12 mouse cellular contexts compared by ENCODE assay signal in the genomic region with DNA sequence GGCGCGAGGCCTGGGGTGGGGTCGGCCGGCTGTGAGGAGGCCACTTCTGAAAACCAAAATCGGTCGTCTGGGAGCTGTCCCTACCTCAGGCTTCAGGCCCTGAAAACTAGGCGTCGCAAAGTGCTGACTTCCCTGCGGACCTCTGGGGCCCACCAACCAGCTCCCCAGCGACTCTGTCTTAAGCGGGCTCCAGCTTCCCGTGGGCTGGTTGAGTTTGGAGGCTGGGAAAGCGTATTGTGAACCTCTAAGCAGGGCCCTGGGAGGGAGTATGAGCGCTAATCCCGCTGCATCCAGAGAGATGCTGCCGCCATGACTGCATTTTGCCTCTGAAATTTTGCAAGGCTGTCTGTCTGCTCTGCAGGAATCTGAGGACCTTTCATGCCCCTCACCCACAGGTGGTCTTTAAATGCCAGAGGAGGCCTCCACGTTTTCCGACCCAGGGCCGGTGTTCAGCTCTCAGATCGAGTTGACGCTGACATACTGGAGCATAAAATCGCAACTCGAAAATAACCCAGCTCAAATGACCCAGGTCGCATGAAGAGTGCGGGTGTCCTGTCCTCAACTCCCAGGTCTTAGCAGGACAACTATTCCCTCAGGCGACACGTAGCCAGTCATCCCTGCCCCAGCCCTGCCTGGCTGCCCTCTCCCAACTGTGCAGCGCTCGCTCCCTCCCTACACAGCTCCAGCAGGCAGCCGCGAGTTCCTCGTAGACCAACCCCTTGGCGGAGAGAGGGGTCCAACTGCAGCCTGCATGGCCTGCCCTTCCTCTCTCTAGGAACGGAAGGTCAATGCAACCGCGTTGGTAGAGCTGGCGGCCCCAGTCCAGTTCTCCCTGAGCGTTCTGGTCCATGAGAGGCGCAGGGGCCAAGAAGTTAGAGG. TPM values are rescaled to one million over a fixed set of nuclear protein-coding genes. Genes with fewer than 3 reads are reported as not detected.
DNase-seq lines count a peak whose midpoint lies in the region; ATAC-seq and TF ChIP-seq lines count a peak whose summit lies in the region.
"Had no signal": no experiment of that assay in that cellular context is flagged by ENCODE, and none has a peak within 500 bp of the region (broad histone marks: within the 10 kb centered on the region; RNA-seq: fewer than 3 reads in every experiment).

No protein-coding gene starts in this region.

- no peak for ATAC-seq in cerebellum, adult (ENCODE audit: insufficient number of reproducible peaks, low FRiP score, low TSS enrichment)
- ATAC-seq in midbrain, embryonic 11.5 days (ENCODE audit: low FRiP score): no peak
- ATAC-seq in midbrain, embryonic 15.5 days (replicated peaks): no peak
- ATAC-seq in hindbrain, embryonic 14.5 days (ENCODE audit: low FRiP score): no peak
- ATAC-seq in neural tube, embryonic 15.5 days (ENCODE audit: low FRiP score): no peak
- no peak for ATAC-seq in liver, postnatal 0 days

- H3K4me1 ChIP-seq in midbrain, embryonic 11.5 days (ENCODE audit: control insufficient read depth, insufficient read depth, low read length): peaks cover 26% of the 10 kb centered on the region
- peaks cover 47% of the 10 kb centered on the region for H3K4me1 ChIP-seq in midbrain, embryonic 15.5 days
- peaks cover 7% of the 10 kb centered on the region; the same call in 1 of the 2 replicates for H3K4me1 ChIP-seq in hindbrain, embryonic 14.5 days (replicated peaks; ENCODE audit: control insufficient read depth, insufficient read depth, low read length)
- peaks cover 46% of the 10 kb centered on the region for H3K4me1 ChIP-seq in neural tube, embryonic 15.5 days
- peaks cover 3% of the 10 kb centered on the region; the same call in 1 of the 2 replicates for H3K4me1 ChIP-seq in liver, postnatal 0 days (ENCODE audit: insufficient read depth)

- no peak overlapping the region for H3K4me2 ChIP-seq in midbrain, embryonic 11.5 days
- H3K4me2 ChIP-seq in midbrain, embryonic 15.5 days: no peak overlapping the region
- H3K4me2 ChIP-seq in hindbrain, embryonic 14.5 days (replicated peaks): peak overlapping the region; percentile 40; the same call in 1 of the 2 replicates
- H3K4me2 ChIP-seq in neural tube, embryonic 15.5 days: no peak overlapping the region
- no peak overlapping the region for H3K4me2 ChIP-seq in liver, postnatal 0 days (ENCODE audit: low read depth, low read length)

- H3K9ac ChIP-seq in midbrain, embryonic 11.5 days (ENCODE audit: low read length): no peak overlapping the region
- H3K9ac ChIP-seq in midbrain, embryonic 15.5 days: no peak overlapping the region
- peak overlapping the region; percentile 24; the same call in 1 of the 2 replicates for H3K9ac ChIP-seq in hindbrain, embryonic 14.5 days
- no peak overlapping the region for H3K9ac ChIP-seq in neural tube, embryonic 15.5 days (replicated peaks)
- H3K9ac ChIP-seq in liver, postnatal 0 days (replicated peaks): no peak overlapping the region
- H3K9ac ChIP-seq: liver, embryonic 13.5 days had no signal

- H3K4me3 ChIP-seq in midbrain, embryonic 11.5 days (ENCODE audit: low read depth, low read length): 0 out of 2 replicates have a peak overlapping the region, but pooled peaks have one; percentile 1
- H3K4me3 ChIP-seq in midbrain, embryonic 15.5 days: no peak overlapping the region
- peak overlapping the region; percentile 26 for H3K4me3 ChIP-seq in hindbrain, embryonic 14.5 days (replicated peaks; ENCODE audit: low read length)
- H3K4me3 ChIP-seq in neural tube, embryonic 15.5 days (replicated peaks): peak overlapping the region; percentile 29; the same call in 1 of the 2 replicates
- no peak overlapping the region for H3K4me3 ChIP-seq in liver, postnatal 0 days (ENCODE audit: low read depth, low read length)

- H3K9me3 ChIP-seq in midbrain, embryonic 11.5 days (ENCODE audit: control insufficient read depth, low read length): no peaks in the 10 kb centered on the region
- no peaks in the 10 kb centered on the region for H3K9me3 ChIP-seq in midbrain, embryonic 15.5 days
- no peaks in the 10 kb centered on the region for H3K9me3 ChIP-seq in hindbrain, embryonic 14.5 days (ENCODE audit: control insufficient read depth, low read length)
- no peaks in the 10 kb centered on the region for H3K9me3 ChIP-seq in neural tube, embryonic 15.5 days (replicated peaks)
- H3K9me3 ChIP-seq in liver, postnatal 0 days (ENCODE audit: low read length): no peaks in the 10 kb centered on the region
- H3K9me3 ChIP-seq: liver, embryonic 13.5 days had no signal

- no peak for TF ChIP-seq EP300 in liver, postnatal 0 days (IDR thresholded peaks at IDR 0.05; ENCODE audit: low read depth)

- no peaks in the 10 kb centered on the region for H3K36me3 ChIP-seq in midbrain, embryonic 11.5 days (ENCODE audit: control insufficient read depth, insufficient read depth, low read length)
- H3K36me3 ChIP-seq in midbrain, embryonic 15.5 days (replicated peaks): no peaks in the 10 kb centered on the region
- no peaks in the 10 kb centered on the region for H3K36me3 ChIP-seq in hindbrain, embryonic 14.5 days (replicated peaks; ENCODE audit: control insufficient read depth, insufficient read depth)
- H3K36me3 ChIP-seq in neural tube, embryonic 15.5 days: no peaks in the 10 kb centered on the region
- H3K36me3 ChIP-seq in liver, postnatal 0 days (replicated peaks; ENCODE audit: insufficient read depth, low read length): no peaks in the 10 kb centered on the region
- H3K36me3 ChIP-seq: liver, embryonic 13.5 days had no signal

- DNase-seq in cerebellum, postnatal 10 days: peak; percentile 22 to 45
- peak; percentile 94 for DNase-seq in midbrain, embryonic 11.5 days (ENCODE audit: low spot score, missing footprints)
- DNase-seq in hindbrain, embryonic 14.5 days (ENCODE audit: low spot score): no peak
- no peak for DNase-seq in liver, postnatal 0 days
- DNase-seq in kidney, adult 9 months: no peak
- DNase-seq: adrenal gland, postnatal 10 days; kidney, adult 18-20 months; liver, embryonic 13.5 days had no signal

- no peak overlapping the region for H3K27ac ChIP-seq in midbrain, embryonic 11.5 days (ENCODE audit: low read depth, low read length)
- no peak overlapping the region for H3K27ac ChIP-seq in midbrain, embryonic 15.5 days
- no peak overlapping the region for H3K27ac ChIP-seq in hindbrain, embryonic 14.5 days
- H3K27ac ChIP-seq in neural tube, embryonic 15.5 days (replicated peaks): no peak overlapping the region
- no peak overlapping the region for H3K27ac ChIP-seq in liver, postnatal 0 days (ENCODE audit: low read depth)
- H3K27ac ChIP-seq: liver, embryonic 13.5 days had no signal

- TF ChIP-seq CTCF in liver, postnatal 0 days (IDR thresholded peaks at IDR 0.05; ENCODE audit: low read depth): no peak

- H3K27me3 ChIP-seq in midbrain, embryonic 11.5 days (ENCODE audit: control insufficient read depth, insufficient read depth, low read length): peaks cover 99% of the 10 kb centered on the region
- peaks cover 94% of the 10 kb centered on the region for H3K27me3 ChIP-seq in midbrain, embryonic 15.5 days (replicated peaks)
- H3K27me3 ChIP-seq in hindbrain, embryonic 14.5 days (ENCODE audit: control insufficient read depth, insufficient read depth, low read length): peaks cover 97% of the 10 kb centered on the region
- peaks cover 97% of the 10 kb centered on the region for H3K27me3 ChIP-seq in neural tube, embryonic 15.5 days (replicated peaks)
- H3K27me3 ChIP-seq in liver, postnatal 0 days (ENCODE audit: insufficient read depth, low read length): peaks cover 92% of the 10 kb centered on the region

- under 1% methylated on average over 39 of the region's 39 CpGs for WGBS in midbrain, embryonic 11.5 days
- under 1% methylated on average over 39 of the region's 39 CpGs for WGBS in midbrain, embryonic 15.5 days
- WGBS in hindbrain, embryonic 14.5 days: under 1% methylated on average over 39 of the region's 39 CpGs
- under 1% methylated on average over 39 of the region's 39 CpGs for WGBS in neural tube, embryonic 15.5 days
- 1% methylated on average over 39 of the region's 39 CpGs for WGBS in liver, postnatal 0 days (ENCODE audit: insufficient replicate concordance)

RNA-seq across cellular contexts. Expression of a gene that starts 1.5 kb away (rescaled TPM):
- polyA plus RNA-seq in midbrain, embryonic 11.5 days (2014; fragmentation: Nextera tagmentation; extraction: Ambion mirVana): 0.40 and 0.48 TPM in 2 replicates
- 0.33 TPM in 1 of 2 replicates, not detected in the other for polyA plus RNA-seq in midbrain, embryonic 15.5 days (2015; fragmentation: Nextera tagmentation; extraction: Ambion mirVana)
- 0.80 and 0.96 TPM in 2 replicates for polyA plus RNA-seq in hindbrain, embryonic 14.5 days (2014; fragmentation: Nextera tagmentation; extraction: Ambion mirVana)
- polyA plus RNA-seq in neural tube, embryonic 15.5 days (2015; fragmentation: Nextera tagmentation; extraction: Ambion mirVana): 0.40 and 0.79 TPM in 2 replicates
- not detected in 2 replicates for polyA plus RNA-seq in liver, postnatal 0 days (2015; fragmentation: Nextera tagmentation; extraction: Ambion mirVana)
- polyA plus RNA-seq: gonadal fat pad, adult 2 months; liver, embryonic 13.5 days had no signal

RNA-seq across cellular contexts. Expression of a gene that starts 53.9 kb away (rescaled TPM):
- polyA plus RNA-seq in midbrain, embryonic 11.5 days (2014; fragmentation: Nextera tagmentation; extraction: Ambion mirVana): 5.8 and 6.1 TPM in 2 replicates
- polyA plus RNA-seq in midbrain, embryonic 15.5 days (2015; fragmentation: Nextera tagmentation; extraction: Ambion mirVana): 9.0 and 9.7 TPM in 2 replicates
- polyA plus RNA-seq in hindbrain, embryonic 14.5 days (2014; fragmentation: Nextera tagmentation; extraction: Ambion mirVana): 5.6 and 8.3 TPM in 2 replicates
- 7.6 and 7.8 TPM in 2 replicates for polyA plus RNA-seq in neural tube, embryonic 15.5 days (2015; fragmentation: Nextera tagmentation; extraction: Ambion mirVana)
- polyA plus RNA-seq in liver, postnatal 0 days (2015; fragmentation: Nextera tagmentation; extraction: Ambion mirVana): 2.5 and 3.1 TPM in 2 replicates

Comparison
In these comparisons a context has a peak if more than half of its experiments do, and no peak if none do; other contexts are left out.
1. H3K4me3 ChIP-seq: peak in midbrain, embryonic 11.5 days (single experiment), hindbrain, embryonic 14.5 days (single experiment) and neural tube, embryonic 15.5 days (single experiment); none in midbrain, embryonic 15.5 days (single experiment) and liver, postnatal 0 days (single experiment).
2. DNase-seq: peak in cerebellum, postnatal 10 days (2 of 2) and midbrain, embryonic 11.5 days (single experiment); none in hindbrain, embryonic 14.5 days (single experiment), liver, postnatal 0 days (single experiment) and kidney, adult 9 months (single experiment).